Mouse (Mus musculus) heart, postnatal 0 days (tissue): ENCODE data around the gene Ptpn3.

ENCODE experiments used
- CTCF ChIP-seq: IDR thresholded peaks from 2 replicates; pipeline ENCODE4 v1.5.1; 2016; ENCODE audit warnings: antibody characterized with exemption, control low read depth, low read depth
- EP300 ChIP-seq: IDR thresholded peaks from 2 replicates; pipeline ENCODE4 v1.6.1; 2016; ENCODE audit warnings: antibody characterized with exemption, low read depth

DNA sequence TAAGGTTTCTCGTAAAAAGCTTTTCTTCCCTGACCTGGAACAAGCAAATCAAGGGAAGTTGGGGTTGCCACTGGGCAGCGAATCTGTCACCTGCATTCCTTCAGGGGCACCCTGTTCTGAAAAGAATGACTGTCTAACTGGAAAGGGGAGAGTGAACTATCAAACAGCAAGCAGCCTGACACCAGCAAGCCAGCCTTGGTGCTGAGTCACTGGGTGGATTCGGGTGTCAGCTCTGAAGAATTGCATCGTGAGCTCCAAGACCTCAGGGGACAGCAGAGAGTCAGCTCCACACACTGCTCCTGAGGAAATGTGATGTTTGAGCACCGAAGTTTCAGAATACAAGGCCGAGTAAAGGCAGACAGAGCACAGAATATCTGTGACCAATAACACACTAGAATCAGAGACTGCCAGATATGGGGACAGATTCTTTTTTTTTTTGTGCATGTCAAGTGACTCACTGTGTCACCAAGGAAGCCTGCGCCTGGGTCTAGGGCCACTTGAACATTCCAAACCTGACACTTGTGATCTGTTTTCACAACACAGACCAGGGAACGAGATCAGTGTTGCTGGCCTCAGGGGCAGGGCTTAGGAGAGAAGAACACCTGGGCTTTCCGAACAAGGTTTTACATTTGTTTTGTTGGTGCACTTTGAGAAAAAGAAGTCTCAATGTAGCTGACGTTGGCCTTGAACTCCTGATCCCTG lies 98.8 kb downstream of the Ptpn3 start:
- TF ChIP-seq CTCF (no peak), EP300 (no peak)
